Mouse (Mus musculus) liver, embryonic 16.5 days (tissue): ENCODE data around the gene St3gal6. TPM values are rescaled to one million over a fixed set of nuclear protein-coding genes. Genes with fewer than 3 reads are reported as not detected.
"Not testable (repeated sequence)": the region's sequence is repeated elsewhere in the genome, so short reads cannot be mapped to it uniquely, and the experiment has no call there.

ENCODE experiments used
- ATAC-seq: fragments of 200-750 bp; cut with Nextera tagmentation; 2 replicates; pipeline ENCODE4 v1.8.0; 2017; ENCODE audit warnings: low read depth, mild to moderate bottlenecking, moderate number of reproducible peaks, moderate library complexity
- H3K27ac ChIP-seq: fragments of 300-500 bp; sonication (generic); 2 replicates; pipeline ENCODE4 v1.5.1; 2014; ENCODE audit warnings: mild to moderate bottlenecking, low read length
- H3K27me3 ChIP-seq: fragments of 300-500 bp; sonication (generic); 2 replicates; pipeline ENCODE4 v1.6.1; 2014; ENCODE audit warnings: low read depth, low read length, mixed read lengths; ENCODE audit not compliant: control insufficient read depth, insufficient read depth
- H3K36me3 ChIP-seq: fragments of 300-500 bp; sonication (generic); 2 replicates; pipeline ENCODE4 v1.6.1; 2014; ENCODE audit warnings: mild to moderate bottlenecking; ENCODE audit not compliant: control insufficient read depth, insufficient read depth
- H3K4me1 ChIP-seq: fragments of 300-500 bp; sonication (generic); 2 replicates; pipeline ENCODE4 v1.6.1; 2014; ENCODE audit warnings: low read depth, low read length, mixed read lengths; ENCODE audit not compliant: control insufficient read depth
- H3K4me2 ChIP-seq: fragments of 300-500 bp; sonication (generic); 2 replicates; pipeline ENCODE4 v1.6.1; 2014; ENCODE audit warnings: low read depth, low read length, mixed read lengths
- H3K4me3 ChIP-seq: fragments of 300-500 bp; sonication (generic); 2 replicates; pipeline ENCODE4 v1.5.1; 2014; ENCODE audit warnings: low read depth, mild to moderate bottlenecking, low read length
- H3K9ac ChIP-seq: fragments of 300-500 bp; sonication (generic); 2 replicates; pipeline ENCODE4 v1.6.1; 2014; ENCODE audit warnings: low read depth, low read length
- H3K9me3 ChIP-seq: fragments of 300-500 bp; sonication (generic); replicated peaks from 2 replicates; pipeline ENCODE4 v1.6.1; 2016; ENCODE audit warnings: low read length; ENCODE audit not compliant: control insufficient read depth
- WGBS: fragments of 180-500 bp; shearing (Covaris S2); extraction: QIAGEN DNeasy Blood & Tissue Kit; methylation state at CpG from one replicate; pipeline ENCODE4 v1.1.7; 2014; ENCODE audit not compliant: insufficient replicate concordance; 5-methylcytosine and 5-hydroxymethylcytosine counted together
- polyA plus RNA-seq: library from polyadenylated mRNA; unstranded; fragments of >200 nt; fragmentation: Nextera tagmentation; extraction: Ambion mirVana; gene quantifications from 2 replicates; pipeline ENCODE4 v1.2.1, GENCODE M21; 2015

St3gal6 gene
- polyA plus RNA-seq, 1 experiment from 2014 or later, result 25.1 TPM

GRCm38 (mm10) chr16:58460386-58460785, 63.7 kb downstream of the St3gal6 start:
- H3K4me1 ChIP-seq, result peaks cover 34% of the 10 kb centered on the region
- no peak overlapping the region for H3K9ac ChIP-seq
- H3K9me3 ChIP-seq, result no peaks in the 10 kb centered on the region
- H3K27me3 ChIP-seq, result no peaks in the 10 kb centered on the region
- H3K36me3 ChIP-seq, result no peaks in the 10 kb centered on the region
- H3K4me2 ChIP-seq, result no peak overlapping the region
- H3K27ac ChIP-seq, result no peak overlapping the region
- no peak for ATAC-seq
- 76% methylated on average over 10 of the region's 10 CpGs for WGBS
- no peak overlapping the region for H3K4me3 ChIP-seq

GRCm38 (mm10) chr16:58459966-58460365, 64.1 kb downstream of the St3gal6 start:
- H3K36me3 ChIP-seq, H3K27ac ChIP-seq, H3K4me3 ChIP-seq, H3K4me2 ChIP-seq, H3K27me3 ChIP-seq, H3K9ac ChIP-seq, H3K9me3 ChIP-seq: not testable (repeated sequence)
- peak; percentile 24; the same call in 1 of the 2 replicates for ATAC-seq
- peaks cover 38% of the 10 kb centered on the region for H3K4me1 ChIP-seq
- WGBS, result 27% methylated on average over 3 of the region's 3 CpGs

GRCm38 (mm10) chr16:58456991-58457390, 67.1 kb downstream of the St3gal6 start:
- H3K4me1 ChIP-seq, result peaks cover 54% of the 10 kb centered on the region
- no peaks in the 10 kb centered on the region for H3K36me3 ChIP-seq
- no peak for ATAC-seq
- H3K4me3 ChIP-seq, result no peak overlapping the region
- 0 out of 2 replicates have a peak overlapping the region, but pooled peaks have one; percentile 24 for H3K4me2 ChIP-seq
- 20% methylated on average over 6 of the region's 6 CpGs for WGBS
- H3K9ac ChIP-seq, result 0 out of 2 replicates have a peak overlapping the region, but pooled peaks have one; percentile 3
- H3K27me3 ChIP-seq, result no peaks in the 10 kb centered on the region
- peak overlapping the region; percentile 55; the same call in 1 of the 2 replicates for H3K27ac ChIP-seq
- no peaks in the 10 kb centered on the region for H3K9me3 ChIP-seq

- H3K4me2 ChIP-seq, result no peak overlapping the region
- no peak for ATAC-seq
- H3K27ac ChIP-seq, result 0 out of 2 replicates have a peak overlapping the region, but pooled peaks have one; percentile 42
- H3K4me3 ChIP-seq, result no peak overlapping the region
- H3K9me3 ChIP-seq, result no peaks in the 10 kb centered on the region
- H3K4me1 ChIP-seq, result peaks cover 54% of the 10 kb centered on the region
- no peak overlapping the region for H3K9ac ChIP-seq
- 60% methylated on average over 5 of the region's 5 CpGs for WGBS
- H3K36me3 ChIP-seq, result no peaks in the 10 kb centered on the region
- H3K27me3 ChIP-seq, result no peaks in the 10 kb centered on the region
These were observed 67.6 kb downstream of the St3gal6 start for GRCm38 (mm10) chr16:58456445-58456844.

GRCm38 (mm10) chr16:58455118-58455517, 68.9 kb downstream of the St3gal6 start:
- WGBS, result 31% methylated on average over 5 of the region's 5 CpGs
- Histone ChIP-seq H3K4me2 (peak overlapping the region; percentile 35), H3K27ac (peak overlapping the region; percentile 89), H3K4me1 (peaks cover 46% of the 10 kb centered on the region), H3K27me3 (no peaks in the 10 kb centered on the region), H3K36me3 (no peaks in the 10 kb centered on the region), H3K9me3 (no peaks in the 10 kb centered on the region), H3K4me3 (no peak overlapping the region), H3K9ac (peak overlapping the region; percentile 60)
- peak; percentile 35; the same call in 1 of the 2 replicates for ATAC-seq

GRCm38 (mm10) chr16:58454617-58455016, 69.4 kb downstream of the St3gal6 start:
- Histone ChIP-seq H3K36me3 (no peaks in the 10 kb centered on the region), H3K9me3 (no peaks in the 10 kb centered on the region), H3K4me3 (no peak overlapping the region), H3K9ac (peak overlapping the region; percentile 60), H3K27ac (peak overlapping the region; percentile 89), H3K27me3 (no peaks in the 10 kb centered on the region), H3K4me2 (peak overlapping the region; percentile 35; the same call in 1 of the 2 replicates), H3K4me1 (peaks cover 42% of the 10 kb centered on the region)
- ATAC-seq, result peak; percentile 76
- WGBS, result 23% methylated on average over 8 of the region's 8 CpGs

GRCm38 (mm10) chr16:58453820-58454219, 70.2 kb downstream of the St3gal6 start:
- no peaks in the 10 kb centered on the region for H3K27me3 ChIP-seq
- ATAC-seq, result peak; percentile 5; the same call in 1 of the 2 replicates
- no peak overlapping the region for H3K4me3 ChIP-seq
- H3K9me3 ChIP-seq, result no peaks in the 10 kb centered on the region
- H3K4me1 ChIP-seq, result peaks cover 46% of the 10 kb centered on the region
- no peaks in the 10 kb centered on the region for H3K36me3 ChIP-seq
- H3K9ac ChIP-seq, result peak overlapping the region; percentile 60
- H3K4me2 ChIP-seq, result no peak overlapping the region
- H3K27ac ChIP-seq, result peak overlapping the region; percentile 89

- 51% methylated on average over 3 of the region's 3 CpGs for WGBS
- H3K4me3 ChIP-seq, result no peak overlapping the region
- H3K9ac ChIP-seq, result peak overlapping the region; percentile 2; the same call in 1 of the 2 replicates
- no peaks in the 10 kb centered on the region for H3K27me3 ChIP-seq
- H3K4me1 ChIP-seq, result peaks cover 46% of the 10 kb centered on the region
- no peaks in the 10 kb centered on the region for H3K36me3 ChIP-seq
- ATAC-seq, result peak; percentile 67
- no peaks in the 10 kb centered on the region for H3K9me3 ChIP-seq
- peak overlapping the region; percentile 89 for H3K27ac ChIP-seq
- H3K4me2 ChIP-seq, result no peak overlapping the region
These were observed 70.9 kb downstream of the St3gal6 start for GRCm38 (mm10) chr16:58453138-58453537.

GRCm38 (mm10) chr16:58451647-58452046, 72.4 kb downstream of the St3gal6 start:
- no peak overlapping the region for H3K9ac ChIP-seq
- H3K36me3 ChIP-seq, result no peaks in the 10 kb centered on the region
- H3K4me2 ChIP-seq, result no peak overlapping the region
- H3K4me3 ChIP-seq, result no peak overlapping the region
- H3K27me3 ChIP-seq, result no peaks in the 10 kb centered on the region
- no peak overlapping the region for H3K27ac ChIP-seq
- H3K9me3 ChIP-seq, result no peaks in the 10 kb centered on the region
- ATAC-seq, result no peak
- H3K4me1 ChIP-seq, result peaks cover 40% of the 10 kb centered on the region
- 89% methylated on average over 5 of the region's 5 CpGs for WGBS
